Mouse (Mus musculus): Measurements from ENCODE around the gene Cacng1. TPM values are rescaled to one million over a fixed set of nuclear protein-coding genes. Genes with fewer than 3 reads are reported as not detected.

Cacng1 gene
- polyA plus RNA-seq, 1 experiment from 2014 or later, result not detected

DNA sequence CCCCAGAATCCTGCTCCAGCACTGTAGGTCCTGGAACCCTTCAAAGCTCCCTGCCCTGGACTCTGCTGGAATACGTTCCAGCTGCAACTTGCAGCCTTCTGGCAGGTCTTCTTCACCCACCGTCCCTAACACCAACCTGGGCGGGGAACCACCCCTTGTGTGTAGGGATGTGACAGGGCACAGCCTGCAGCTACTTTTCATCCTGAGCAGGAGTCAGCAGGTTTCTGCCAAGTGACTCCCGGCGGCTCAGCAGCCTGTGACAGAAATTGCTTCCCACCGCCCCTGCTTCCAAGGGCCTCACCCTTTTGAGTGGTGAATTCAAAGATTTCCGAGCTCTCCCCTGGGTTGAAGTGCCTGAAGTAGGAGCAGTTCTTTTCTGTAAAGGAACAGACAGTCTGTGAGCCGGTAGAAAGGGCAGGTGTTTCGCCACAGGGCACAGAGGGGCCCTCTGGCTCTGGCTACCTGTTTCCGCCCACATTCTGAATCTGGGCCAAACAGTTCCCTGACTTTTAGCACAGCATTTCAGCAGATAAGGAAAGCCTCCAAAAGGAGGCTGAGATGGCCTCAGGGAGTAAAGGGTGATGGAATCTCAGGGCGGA, 10.7 kb downstream of the Cacng1 start:
- H3K27me3 ChIP-seq (replicated peaks), result peaks cover 10% of the 10 kb centered on the region; the same call in 1 of the 2 replicates
- no peak for ATAC-seq (ENCODE audit: insufficient number of reproducible peaks, low FRiP score)
- H3K4me1 ChIP-seq (replicated peaks), result peaks cover 9% of the 10 kb centered on the region; the same call in 1 of the 2 replicates
- 62% methylated on average over 11 of the region's 11 CpGs for WGBS
- no peak overlapping the region for H3K9ac ChIP-seq
- H3K36me3 ChIP-seq, result no peaks in the 10 kb centered on the region
- H3K4me2 ChIP-seq, result no peak overlapping the region
- no peak overlapping the region for H3K4me3 ChIP-seq
- H3K9me3 ChIP-seq (replicated peaks), result no peaks in the 10 kb centered on the region; the same call in 1 of the 2 replicates
- no peak overlapping the region for H3K27ac ChIP-seq (ENCODE audit: poor library complexity, severe bottlenecking)

DNA sequence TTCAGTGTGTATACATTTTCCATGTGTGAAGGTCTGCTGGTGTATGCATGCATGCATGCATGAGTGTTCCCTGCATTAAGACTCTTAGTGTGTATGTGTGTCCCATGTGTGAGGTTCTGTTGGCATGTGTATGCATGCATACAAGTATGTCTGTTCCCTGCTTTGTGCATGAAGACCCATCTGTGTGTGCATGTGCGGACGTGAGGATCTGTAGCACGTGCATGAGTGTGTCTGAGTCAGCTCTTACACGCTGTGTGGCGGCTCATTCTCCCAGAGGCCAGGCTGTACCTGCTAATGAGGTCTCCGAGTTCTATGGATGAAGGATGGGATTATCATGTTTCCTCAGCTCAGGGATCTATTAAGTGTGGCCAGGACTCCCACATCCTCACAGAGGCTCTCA, 11.3 kb downstream of the Cacng1 start:
- Histone ChIP-seq H3K36me3 (no peaks in the 10 kb centered on the region), H3K4me1 (replicated peaks) (0 out of 2 replicates have a peak, but pooled peaks cover 5% of the 10 kb centered on the region), H3K4me3 (no peak overlapping the region), H3K9ac (no peak overlapping the region), H3K27me3 (replicated peaks) (peaks cover 10% of the 10 kb centered on the region; the same call in 1 of the 2 replicates), H3K4me2 (no peak overlapping the region), H3K9me3 (replicated peaks) (no peaks in the 10 kb centered on the region; the same call in 1 of the 2 replicates), H3K27ac (ENCODE audit: poor library complexity, severe bottlenecking) (no peak overlapping the region)
- 84% methylated on average over 6 of the region's 6 CpGs for WGBS
- no peak for ATAC-seq (ENCODE audit: insufficient number of reproducible peaks, low FRiP score)

DNA sequence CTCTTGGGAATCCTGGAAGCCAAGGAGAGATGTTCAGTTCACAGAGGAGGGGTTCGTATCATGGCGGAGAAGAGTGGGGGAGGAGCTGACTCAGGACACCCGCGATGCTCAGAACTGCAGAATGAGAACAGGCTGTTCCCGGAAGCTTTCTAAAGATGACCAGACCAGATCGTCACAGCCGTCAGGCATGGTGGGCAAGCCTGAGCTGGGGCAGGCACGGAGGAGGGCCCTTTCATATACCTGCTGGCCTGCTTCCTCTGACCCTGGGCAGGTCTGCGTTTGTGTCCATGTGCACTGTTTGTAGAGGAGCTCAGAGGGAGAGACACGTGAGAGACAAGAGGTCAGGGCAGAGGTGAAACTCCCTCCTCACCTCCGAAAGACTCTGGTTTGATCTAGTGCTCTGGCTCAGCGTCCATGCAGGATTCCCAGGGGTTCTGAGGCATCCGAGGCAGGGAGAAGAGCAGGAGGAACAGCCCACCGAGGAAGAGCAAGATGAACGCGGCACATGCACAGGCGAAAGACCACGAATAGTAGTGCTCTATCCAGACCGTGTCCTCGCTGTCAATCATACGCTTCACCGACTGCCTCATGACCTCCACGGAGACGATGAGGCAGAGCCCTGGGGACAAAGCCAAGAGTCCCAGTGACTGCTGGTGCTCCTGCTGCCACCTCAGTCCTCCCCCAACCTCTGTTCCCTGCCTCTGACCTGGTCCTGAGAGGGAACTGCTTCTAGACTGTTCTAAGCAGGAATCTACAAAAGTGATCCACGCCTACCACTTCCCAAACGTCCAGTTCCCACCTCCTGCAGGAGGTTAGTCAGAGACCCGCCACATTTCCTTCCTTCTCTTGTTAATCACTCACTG, 12.8 kb downstream of the Cacng1 start:
- Histone ChIP-seq H3K9ac (no peak overlapping the region), H3K4me2 (no peak overlapping the region), H3K4me1 (replicated peaks) (0 out of 2 replicates have a peak, but pooled peaks cover 5% of the 10 kb centered on the region), H3K9me3 (replicated peaks) (no peaks in the 10 kb centered on the region; the same call in 1 of the 2 replicates), H3K27me3 (replicated peaks) (peaks cover 9% of the 10 kb centered on the region; the same call in 1 of the 2 replicates), H3K27ac (ENCODE audit: poor library complexity, severe bottlenecking) (no peak overlapping the region), H3K36me3 (no peaks in the 10 kb centered on the region), H3K4me3 (no peak overlapping the region)
- ATAC-seq (ENCODE audit: insufficient number of reproducible peaks, low FRiP score), result no peak
- 64% methylated on average over 27 of the region's 27 CpGs for WGBS

DNA sequence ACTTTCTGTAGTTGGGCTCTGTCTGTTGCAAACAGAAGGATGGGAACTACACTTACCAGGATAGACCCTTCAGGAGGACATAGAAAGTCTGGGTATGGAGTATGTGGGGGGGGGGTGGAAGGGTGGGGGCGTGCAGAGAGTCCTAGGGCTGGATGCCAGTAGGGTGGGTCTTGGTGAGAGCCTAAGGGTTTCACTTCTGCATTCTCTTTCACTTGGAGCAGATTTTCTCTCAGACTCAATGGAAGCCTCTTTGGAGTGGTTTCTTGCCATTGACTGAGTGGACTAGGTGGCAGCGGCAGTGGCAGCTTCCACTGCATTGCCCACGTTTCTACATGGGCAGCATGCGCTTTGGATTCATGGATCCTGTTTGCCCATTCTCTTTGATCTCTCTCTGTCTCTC, 16.4 kb downstream of the Cacng1 start:
- 88% methylated on average over 4 of the region's 4 CpGs for WGBS
- H3K27ac ChIP-seq (ENCODE audit: poor library complexity, severe bottlenecking), result no peak overlapping the region
- H3K4me1 ChIP-seq (replicated peaks), result no peaks in the 10 kb centered on the region
- peaks cover under 1% of the 10 kb centered on the region; the same call in 1 of the 2 replicates for H3K27me3 ChIP-seq (replicated peaks)
- no peak overlapping the region for H3K4me3 ChIP-seq
- H3K36me3 ChIP-seq, result 0 out of 2 replicates have a peak, but pooled peaks cover under 1% of the 10 kb centered on the region
- no peak for ATAC-seq (ENCODE audit: insufficient number of reproducible peaks, low FRiP score)
- no peak overlapping the region for H3K9ac ChIP-seq
- H3K9me3 ChIP-seq (replicated peaks), result peaks cover 3% of the 10 kb centered on the region; the same call in 1 of the 2 replicates
- H3K4me2 ChIP-seq, result no peak overlapping the region

DNA sequence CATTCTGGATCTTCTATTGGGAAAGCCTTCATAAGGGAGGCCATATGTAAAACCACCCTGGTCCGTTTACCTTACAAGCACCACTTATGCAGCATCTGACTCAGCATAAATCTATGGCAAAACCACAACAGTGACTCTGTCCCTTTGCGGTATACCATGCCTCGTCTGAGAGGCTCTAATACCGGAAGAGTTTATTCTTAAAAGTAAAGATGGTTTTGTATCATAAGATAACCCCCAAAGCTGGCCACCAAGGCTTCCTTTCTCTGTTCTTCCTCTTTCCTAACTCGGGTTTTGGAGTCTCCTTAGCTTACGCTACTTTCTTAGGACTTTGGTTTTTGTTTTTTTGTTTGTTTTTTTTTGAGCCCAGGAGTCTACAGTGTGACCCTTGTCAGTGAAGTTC, 23.0 kb downstream of the Cacng1 start:
- no peaks in the 10 kb centered on the region for H3K27me3 ChIP-seq (replicated peaks)
- H3K27ac ChIP-seq (ENCODE audit: poor library complexity, severe bottlenecking), result no peak overlapping the region
- H3K4me2 ChIP-seq, result no peak overlapping the region
- no peak for ATAC-seq (ENCODE audit: insufficient number of reproducible peaks, low FRiP score)
- 0 out of 2 replicates have a peak, but pooled peaks cover 2% of the 10 kb centered on the region for H3K4me1 ChIP-seq (replicated peaks)
- H3K36me3 ChIP-seq, result peaks cover 9% of the 10 kb centered on the region
- H3K4me3 ChIP-seq, result no peak overlapping the region
- no peak overlapping the region for H3K9ac ChIP-seq
- H3K9me3 ChIP-seq (replicated peaks), result 0 out of 2 replicates have a peak, but pooled peaks cover 3% of the 10 kb centered on the region
- WGBS, result 75% methylated on average over 6 of the region's 6 CpGs

DNA sequence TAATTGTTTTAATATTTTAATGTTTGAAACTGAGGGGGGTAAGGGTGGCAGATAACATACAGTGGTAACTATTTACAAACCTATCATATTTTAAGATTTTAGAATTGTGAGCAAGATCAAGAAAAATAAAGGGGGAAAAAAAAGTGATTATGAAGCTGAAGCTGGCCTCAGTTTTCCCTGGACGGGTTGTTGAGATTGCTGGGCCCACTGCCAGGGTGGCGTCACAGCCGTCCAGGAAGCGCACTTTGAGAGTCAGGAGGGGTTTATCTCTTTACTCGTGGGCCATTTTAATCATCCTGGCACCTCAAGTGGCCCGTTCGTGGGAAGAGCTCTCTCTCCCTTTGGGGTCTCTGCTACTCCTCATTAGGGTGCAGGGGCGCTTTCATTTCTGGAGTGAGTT, 24.8 kb downstream of the Cacng1 start:
- no peaks in the 10 kb centered on the region for H3K27me3 ChIP-seq (replicated peaks)
- 0 out of 2 replicates have a peak, but pooled peaks cover 2% of the 10 kb centered on the region for H3K4me1 ChIP-seq (replicated peaks)
- H3K4me2 ChIP-seq, result no peak overlapping the region
- 44% methylated on average over 8 of the region's 8 CpGs for WGBS
- no peak for ATAC-seq (ENCODE audit: insufficient number of reproducible peaks, low FRiP score)
- no peak overlapping the region for H3K9ac ChIP-seq
- H3K4me3 ChIP-seq, result no peak overlapping the region
- no peaks in the 10 kb centered on the region for H3K9me3 ChIP-seq (replicated peaks)
- H3K36me3 ChIP-seq, result peaks cover 14% of the 10 kb centered on the region
- H3K27ac ChIP-seq (ENCODE audit: poor library complexity, severe bottlenecking), result no peak overlapping the region

DNA sequence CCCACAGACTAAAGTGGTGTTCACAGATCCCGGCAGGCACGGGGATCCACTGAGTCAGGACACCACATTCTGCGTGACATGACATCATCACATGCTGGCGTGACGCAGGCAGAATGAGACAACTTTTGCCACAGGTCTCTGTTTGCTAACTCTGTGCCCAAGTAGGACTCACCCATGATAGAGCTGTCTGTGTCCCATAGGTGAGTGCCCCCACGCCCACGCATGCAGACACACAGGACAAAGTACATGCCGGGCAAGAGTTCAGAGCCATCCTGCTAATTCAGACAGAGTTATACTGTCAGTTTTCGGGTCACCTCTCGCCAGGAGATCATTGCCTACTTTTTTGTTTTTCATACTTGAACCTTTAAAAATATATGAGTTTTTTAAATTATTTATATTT, 27.8 kb downstream of the Cacng1 start:
- ATAC-seq (ENCODE audit: insufficient number of reproducible peaks, low FRiP score), result no peak
- 92% methylated on average over 10 of the region's 10 CpGs for WGBS
- Histone ChIP-seq H3K4me3 (no peak overlapping the region), H3K27me3 (replicated peaks) (no peaks in the 10 kb centered on the region), H3K4me1 (replicated peaks) (0 out of 2 replicates have a peak, but pooled peaks cover 2% of the 10 kb centered on the region), H3K36me3 (peaks cover 30% of the 10 kb centered on the region), H3K27ac (ENCODE audit: poor library complexity, severe bottlenecking) (no peak overlapping the region), H3K9me3 (replicated peaks) (no peaks in the 10 kb centered on the region), H3K4me2 (no peak overlapping the region), H3K9ac (no peak overlapping the region)

DNA sequence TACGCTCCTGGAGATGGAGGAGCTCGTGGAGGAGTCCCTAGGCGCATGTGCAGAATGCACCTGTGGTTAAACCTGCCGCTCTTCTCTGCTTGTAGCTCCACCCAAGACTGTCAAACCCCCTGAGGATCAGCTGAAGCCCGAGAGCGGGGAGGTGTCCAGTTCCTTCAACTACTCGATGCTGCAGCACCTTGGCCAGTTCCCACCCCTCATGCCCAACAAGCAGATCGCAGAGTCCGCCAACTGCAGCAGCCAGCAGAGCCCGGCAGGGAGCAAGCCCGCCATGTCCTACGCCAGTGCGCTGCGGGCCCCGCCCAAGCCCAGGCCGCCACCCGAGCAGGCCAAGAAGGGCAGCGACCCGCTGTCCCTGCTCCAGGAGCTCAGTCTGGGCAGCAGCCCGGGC, 30.0 kb downstream of the Cacng1 start:
- Histone ChIP-seq H3K9me3 (replicated peaks) (no peaks in the 10 kb centered on the region), H3K27me3 (replicated peaks) (no peaks in the 10 kb centered on the region), H3K4me1 (replicated peaks) (no peaks in the 10 kb centered on the region), H3K4me3 (no peak overlapping the region), H3K27ac (ENCODE audit: poor library complexity, severe bottlenecking) (no peak overlapping the region), H3K9ac (no peak overlapping the region), H3K36me3 (peaks cover 40% of the 10 kb centered on the region), H3K4me2 (no peak overlapping the region)
- WGBS, result 82% methylated on average over 20 of the region's 20 CpGs
- no peak for ATAC-seq (ENCODE audit: insufficient number of reproducible peaks, low FRiP score)

DNA sequence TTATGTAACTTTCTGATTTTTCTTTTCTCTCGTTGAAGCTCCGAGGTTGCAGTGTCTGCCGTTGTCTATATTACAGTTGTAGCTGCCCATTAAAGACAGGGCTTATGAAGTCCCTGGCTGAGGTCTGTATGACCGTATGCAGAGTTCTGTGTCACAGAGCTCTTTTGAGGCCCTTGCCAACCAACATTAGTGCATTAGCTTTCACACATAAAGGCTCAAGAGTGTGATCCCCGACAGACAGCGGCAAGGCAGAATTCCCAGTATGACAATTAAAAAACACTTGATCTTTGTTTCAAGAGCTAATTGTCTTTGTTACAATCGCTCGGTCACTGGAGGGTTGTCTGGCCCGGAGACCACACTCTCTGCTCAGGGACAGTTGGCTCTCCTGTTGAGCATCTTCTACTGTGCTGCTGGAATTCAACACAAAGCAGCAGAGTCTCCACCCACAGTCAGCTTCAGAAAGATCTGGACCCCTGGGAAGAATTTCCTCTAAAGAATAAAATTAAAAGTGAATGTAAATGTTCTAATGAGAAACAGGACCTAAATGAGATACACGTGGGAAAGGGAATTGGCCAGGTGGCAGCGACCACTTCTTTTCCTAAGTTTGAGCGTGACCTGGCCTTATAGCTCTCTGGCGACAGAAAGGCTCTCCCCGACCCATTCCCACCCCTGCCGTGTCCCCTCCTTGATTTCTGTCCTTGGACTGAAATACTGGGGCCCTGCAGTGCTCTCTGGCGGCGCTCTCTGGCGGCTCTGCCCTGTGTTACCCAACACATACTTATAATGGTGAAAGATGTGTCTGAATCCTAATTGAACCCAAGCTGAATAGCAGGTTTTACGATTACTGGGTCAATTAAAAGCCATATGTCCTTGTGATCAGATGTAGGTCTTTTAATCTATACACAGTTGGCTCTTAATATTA, 32.5 kb downstream of the Cacng1 start:
- Histone ChIP-seq H3K4me1 (replicated peaks) (no peaks in the 10 kb centered on the region), H3K27me3 (replicated peaks) (no peaks in the 10 kb centered on the region), H3K4me2 (no peak overlapping the region), H3K36me3 (peaks cover 40% of the 10 kb centered on the region), H3K27ac (ENCODE audit: poor library complexity, severe bottlenecking) (no peak overlapping the region), H3K9ac (no peak overlapping the region), H3K4me3 (no peak overlapping the region), H3K9me3 (replicated peaks) (no peaks in the 10 kb centered on the region)
- 80% methylated on average over 19 of the region's 19 CpGs for WGBS
- no peak for ATAC-seq (ENCODE audit: insufficient number of reproducible peaks, low FRiP score)

DNA sequence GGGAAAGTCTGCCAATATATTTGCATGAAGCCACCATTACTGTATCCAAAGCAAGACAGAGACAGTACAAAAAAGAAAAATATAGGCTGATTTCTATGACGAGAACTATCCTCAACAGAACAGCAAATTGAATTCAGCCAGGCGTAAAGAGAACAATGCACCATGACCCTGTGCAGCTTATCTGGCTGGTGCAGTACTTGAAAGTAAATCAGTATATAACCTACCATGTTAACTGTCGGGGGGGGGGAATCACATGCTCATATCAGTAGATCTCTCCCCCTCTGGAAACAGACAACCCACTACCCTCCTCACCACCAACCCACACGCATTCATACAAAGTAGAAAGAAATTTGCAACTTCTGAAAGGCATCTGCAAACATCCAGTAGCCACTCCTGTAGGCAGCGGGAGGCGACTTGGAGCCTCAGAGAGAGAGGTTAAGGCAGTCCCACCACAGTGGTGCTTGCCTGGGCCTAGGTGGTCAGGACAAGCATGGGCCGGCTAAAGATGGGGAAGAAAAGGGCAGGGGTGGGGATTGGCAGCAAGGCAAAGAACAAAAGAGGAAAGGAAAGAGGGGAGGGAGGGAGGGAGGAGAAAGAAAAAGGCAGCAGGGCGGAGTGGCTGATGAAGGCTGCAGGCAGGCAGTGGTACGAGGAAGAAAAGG, 33.5 kb downstream of the Cacng1 start:
- no peak overlapping the region for H3K9ac ChIP-seq
- no peak for ATAC-seq (ENCODE audit: insufficient number of reproducible peaks, low FRiP score)
- H3K4me1 ChIP-seq (replicated peaks), result no peaks in the 10 kb centered on the region
- no peak overlapping the region for H3K4me2 ChIP-seq
- H3K27ac ChIP-seq (ENCODE audit: poor library complexity, severe bottlenecking), result no peak overlapping the region
- H3K9me3 ChIP-seq (replicated peaks), result no peaks in the 10 kb centered on the region
- H3K36me3 ChIP-seq, result peaks cover 41% of the 10 kb centered on the region
- 81% methylated on average over 9 of the region's 9 CpGs for WGBS
- no peaks in the 10 kb centered on the region for H3K27me3 ChIP-seq (replicated peaks)
- H3K4me3 ChIP-seq, result no peak overlapping the region
